Mouse (Mus musculus): Measurements from ENCODE around the gene E330017A01Rik.

Gene E330017A01Rik

DNA sequence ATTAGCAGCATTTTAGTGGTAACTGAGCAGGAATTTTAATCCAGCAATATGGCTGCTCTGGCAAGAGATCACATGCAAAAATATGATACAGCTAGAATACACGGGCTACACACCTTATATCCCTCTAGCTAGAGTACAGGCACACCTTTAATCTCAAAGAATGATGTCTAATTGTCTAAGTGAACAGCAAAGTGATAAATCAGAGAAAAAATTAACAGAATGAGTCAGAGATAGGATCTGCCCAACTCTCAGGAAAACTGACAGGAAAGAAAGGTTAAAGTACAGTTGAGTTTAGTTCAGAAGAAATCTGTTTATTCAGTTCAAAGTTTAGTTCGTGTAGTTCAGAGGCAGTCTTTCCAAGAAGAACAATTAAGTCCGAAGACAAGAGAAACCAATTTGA, 47.2 kb downstream of the E330017A01Rik start:
- no peak for DNase-seq (ENCODE audit: low spot score in 2 of 2)

DNA sequence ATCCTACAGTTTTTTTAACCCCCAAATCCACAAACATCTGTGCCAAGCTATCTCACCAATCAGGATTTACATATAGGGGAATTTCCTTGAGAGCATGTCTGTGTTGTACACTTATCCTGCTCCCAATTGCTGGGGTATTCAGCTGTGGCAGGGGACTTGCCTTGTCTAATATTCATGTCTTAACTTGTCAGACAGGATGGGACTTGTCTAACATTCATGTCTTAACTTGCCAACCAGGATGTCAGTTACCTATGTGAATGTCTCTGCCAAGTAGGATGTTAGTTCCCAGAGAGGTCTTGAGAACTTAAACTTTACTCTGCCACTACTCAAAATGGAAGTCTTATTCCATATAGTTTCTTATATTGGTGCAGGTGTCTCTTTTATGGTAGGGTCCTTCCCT, 49.1 kb downstream of the E330017A01Rik start:
- no peak for DNase-seq (ENCODE audit: low spot score in 2 of 2)
